Mouse (Mus musculus): Measurements from ENCODE around the gene Pla2g12b. TPM values are rescaled to one million over a fixed set of nuclear protein-coding genes. Genes with fewer than 3 reads are reported as not detected.

Pla2g12b gene
- polyA plus RNA-seq, 1 experiment from 2014 or later: 57.6 TPM

- no peaks in the 10 kb centered on the region for H3K36me3 ChIP-seq (ENCODE audit: control insufficient read depth, insufficient read depth)
- H3K27me3 ChIP-seq (ENCODE audit: control insufficient read depth, insufficient read depth, low read depth, low read length): no peaks in the 10 kb centered on the region
- ATAC-seq (ENCODE audit: low read depth): no peak
- H3K9me3 ChIP-seq (replicated peaks; ENCODE audit: control insufficient read depth, low read length): no peaks in the 10 kb centered on the region
- no peak overlapping the region for H3K4me2 ChIP-seq (ENCODE audit: low read depth, low read length)
- 71% methylated on average over 7 of the region's 7 CpGs for WGBS (ENCODE audit: insufficient replicate concordance)
- no peak overlapping the region for H3K9ac ChIP-seq (ENCODE audit: low read depth, low read length)
- H3K4me1 ChIP-seq (ENCODE audit: control insufficient read depth, low read depth, low read length): no peaks in the 10 kb centered on the region
- no peak overlapping the region for H3K4me3 ChIP-seq (ENCODE audit: low read depth, low read length)
- H3K27ac ChIP-seq (ENCODE audit: low read length): no peak overlapping the region
These were observed 21.9 kb downstream of the Pla2g12b start for GRCm38 (mm10) chr10:59425369-59425768.

- Histone ChIP-seq H3K4me2 (ENCODE audit: low read depth, low read length) (no peak overlapping the region), H3K27ac (ENCODE audit: low read length) (no peak overlapping the region), H3K36me3 (ENCODE audit: control insufficient read depth, insufficient read depth) (no peaks in the 10 kb centered on the region), H3K4me3 (ENCODE audit: low read depth, low read length) (no peak overlapping the region), H3K4me1 (ENCODE audit: control insufficient read depth, low read depth, low read length) (no peaks in the 10 kb centered on the region), H3K27me3 (ENCODE audit: control insufficient read depth, insufficient read depth, low read depth, low read length) (no peaks in the 10 kb centered on the region), H3K9me3 (replicated peaks; ENCODE audit: control insufficient read depth, low read length) (no peaks in the 10 kb centered on the region), H3K9ac (ENCODE audit: low read depth, low read length) (no peak overlapping the region)
- no peak for ATAC-seq (ENCODE audit: low read depth)
- 67% methylated on average over 4 of the region's 4 CpGs for WGBS (ENCODE audit: insufficient replicate concordance)
These were observed 22.9 kb downstream of the Pla2g12b start for GRCm38 (mm10) chr10:59426371-59426770.

- WGBS (ENCODE audit: insufficient replicate concordance): 58% methylated on average over 16 of the region's 16 CpGs
- Histone ChIP-seq H3K36me3 (ENCODE audit: control insufficient read depth, insufficient read depth) (no peaks in the 10 kb centered on the region), H3K4me1 (ENCODE audit: control insufficient read depth, low read depth, low read length) (no peaks in the 10 kb centered on the region), H3K4me3 (ENCODE audit: low read depth, low read length) (no peak overlapping the region), H3K27ac (ENCODE audit: low read length) (no peak overlapping the region), H3K4me2 (ENCODE audit: low read depth, low read length) (no peak overlapping the region), H3K9me3 (replicated peaks; ENCODE audit: control insufficient read depth, low read length) (no peaks in the 10 kb centered on the region), H3K9ac (ENCODE audit: low read depth, low read length) (no peak overlapping the region), H3K27me3 (ENCODE audit: control insufficient read depth, insufficient read depth, low read depth, low read length) (no peaks in the 10 kb centered on the region)
- no peak for ATAC-seq (ENCODE audit: low read depth)
These were observed 26.1 kb downstream of the Pla2g12b start for GRCm38 (mm10) chr10:59429448-59430135.

GRCm38 (mm10) chr10:59430701-59431218 is 27.3 kb downstream of the Pla2g12b start:
- Histone ChIP-seq H3K27me3 (ENCODE audit: control insufficient read depth, insufficient read depth, low read depth, low read length) (no peaks in the 10 kb centered on the region), H3K9ac (ENCODE audit: low read depth, low read length) (no peak overlapping the region), H3K4me1 (ENCODE audit: control insufficient read depth, low read depth, low read length) (no peaks in the 10 kb centered on the region), H3K4me2 (ENCODE audit: low read depth, low read length) (no peak overlapping the region), H3K4me3 (ENCODE audit: low read depth, low read length) (no peak overlapping the region), H3K9me3 (replicated peaks; ENCODE audit: control insufficient read depth, low read length) (no peaks in the 10 kb centered on the region), H3K36me3 (ENCODE audit: control insufficient read depth, insufficient read depth) (no peaks in the 10 kb centered on the region), H3K27ac (ENCODE audit: low read length) (no peak overlapping the region)
- ATAC-seq (ENCODE audit: low read depth): peak; percentile 50; the same call in 1 of the 2 replicates
- WGBS (ENCODE audit: insufficient replicate concordance): 6% methylated on average over 6 of the region's 6 CpGs

GRCm38 (mm10) chr10:59435746-59436145 is 32.3 kb downstream of the Pla2g12b start:
- ATAC-seq (ENCODE audit: low read depth): no peak
- H3K9me3 ChIP-seq (replicated peaks; ENCODE audit: control insufficient read depth, low read length): no peaks in the 10 kb centered on the region
- 81% methylated on average over 18 of the region's 18 CpGs for WGBS (ENCODE audit: insufficient replicate concordance)
- no peaks in the 10 kb centered on the region for H3K4me1 ChIP-seq (ENCODE audit: control insufficient read depth, low read depth, low read length)
- no peak overlapping the region for H3K4me2 ChIP-seq (ENCODE audit: low read depth, low read length)
- H3K27ac ChIP-seq (ENCODE audit: low read length): no peak overlapping the region
- no peak overlapping the region for H3K4me3 ChIP-seq (ENCODE audit: low read depth, low read length)
- no peak overlapping the region for H3K9ac ChIP-seq (ENCODE audit: low read depth, low read length)
- H3K27me3 ChIP-seq (ENCODE audit: control insufficient read depth, insufficient read depth, low read depth, low read length): no peaks in the 10 kb centered on the region
- H3K36me3 ChIP-seq (ENCODE audit: control insufficient read depth, insufficient read depth): no peaks in the 10 kb centered on the region

- no peak overlapping the region for H3K9ac ChIP-seq (ENCODE audit: low read depth, low read length)
- H3K9me3 ChIP-seq (replicated peaks; ENCODE audit: control insufficient read depth, low read length): no peaks in the 10 kb centered on the region
- no peak for ATAC-seq (ENCODE audit: low read depth)
- H3K4me2 ChIP-seq (ENCODE audit: low read depth, low read length): no peak overlapping the region
- H3K27ac ChIP-seq (ENCODE audit: low read length): no peak overlapping the region
- 76% methylated on average over 12 of the region's 12 CpGs for WGBS (ENCODE audit: insufficient replicate concordance)
- no peaks in the 10 kb centered on the region for H3K27me3 ChIP-seq (ENCODE audit: control insufficient read depth, insufficient read depth, low read depth, low read length)
- no peaks in the 10 kb centered on the region for H3K4me1 ChIP-seq (ENCODE audit: control insufficient read depth, low read depth, low read length)
- H3K36me3 ChIP-seq (ENCODE audit: control insufficient read depth, insufficient read depth): no peaks in the 10 kb centered on the region
- no peak overlapping the region for H3K4me3 ChIP-seq (ENCODE audit: low read depth, low read length)
These were observed 35.2 kb downstream of the Pla2g12b start for GRCm38 (mm10) chr10:59438651-59439050.

- Histone ChIP-seq H3K27me3 (ENCODE audit: control insufficient read depth, insufficient read depth, low read depth, low read length) (no peaks in the 10 kb centered on the region), H3K4me3 (ENCODE audit: low read depth, low read length) (no peak overlapping the region), H3K36me3 (ENCODE audit: control insufficient read depth, insufficient read depth) (no peaks in the 10 kb centered on the region), H3K9ac (ENCODE audit: low read depth, low read length) (no peak overlapping the region), H3K4me2 (ENCODE audit: low read depth, low read length) (no peak overlapping the region), H3K9me3 (replicated peaks; ENCODE audit: control insufficient read depth, low read length) (no peaks in the 10 kb centered on the region), H3K4me1 (ENCODE audit: control insufficient read depth, low read depth, low read length) (no peaks in the 10 kb centered on the region; the same call in none of the 2 replicates), H3K27ac (ENCODE audit: low read length) (no peak overlapping the region)
- ATAC-seq (ENCODE audit: low read depth): no peak
- WGBS (ENCODE audit: insufficient replicate concordance): 42% methylated on average over 5 of the region's 5 CpGs
These were observed 36.1 kb downstream of the Pla2g12b start for GRCm38 (mm10) chr10:59439508-59439931.

GRCm38 (mm10) chr10:59440177-59440576 is 36.7 kb downstream of the Pla2g12b start:
- H3K36me3 ChIP-seq (ENCODE audit: control insufficient read depth, insufficient read depth): no peaks in the 10 kb centered on the region
- no peaks in the 10 kb centered on the region for H3K9me3 ChIP-seq (replicated peaks; ENCODE audit: control insufficient read depth, low read length)
- H3K9ac ChIP-seq (ENCODE audit: low read depth, low read length): no peak overlapping the region
- H3K4me1 ChIP-seq (ENCODE audit: control insufficient read depth, low read depth, low read length): no peaks in the 10 kb centered on the region; the same call in none of the 2 replicates
- 38% methylated on average over 6 of the region's 6 CpGs for WGBS (ENCODE audit: insufficient replicate concordance)
- no peak for ATAC-seq (ENCODE audit: low read depth)
- no peaks in the 10 kb centered on the region for H3K27me3 ChIP-seq (ENCODE audit: control insufficient read depth, insufficient read depth, low read depth, low read length)
- no peak overlapping the region for H3K27ac ChIP-seq (ENCODE audit: low read length)
- H3K4me2 ChIP-seq (ENCODE audit: low read depth, low read length): no peak overlapping the region
- no peak overlapping the region for H3K4me3 ChIP-seq (ENCODE audit: low read depth, low read length)

GRCm38 (mm10) chr10:59441735-59442134 is 38.3 kb downstream of the Pla2g12b start, which contains the start of gene Oit3:
Gene Oit3 (minus strand): TSS chr10:59441778.
- Histone ChIP-seq H3K9me3 (replicated peaks; ENCODE audit: control insufficient read depth, low read length) (no peaks in the 10 kb centered on the region), H3K4me3 (ENCODE audit: low read depth, low read length) (no peak within 1 kb of the TSS), H3K27ac (ENCODE audit: low read length) (no peak within 1 kb of the TSS), H3K4me1 (ENCODE audit: control insufficient read depth, low read depth, low read length) (no peaks in the 10 kb centered on the region; the same call in none of the 2 replicates), H3K27me3 (ENCODE audit: control insufficient read depth, insufficient read depth, low read depth, low read length) (no peaks in the 10 kb centered on the region), H3K4me2 (ENCODE audit: low read depth, low read length) (no peak within 1 kb of the TSS), H3K36me3 (ENCODE audit: control insufficient read depth, insufficient read depth) (no peaks in the 10 kb centered on the region), H3K9ac (ENCODE audit: low read depth, low read length) (no peak within 1 kb of the TSS)
- peak; percentile 64 for ATAC-seq (ENCODE audit: low read depth)
- WGBS (ENCODE audit: insufficient replicate concordance): 57% methylated on average over 11 of the region's 11 CpGs
